Comparison of ENCODE assay signal across 24 mouse cellular contexts in genomic region chr5:22074971-22075370, GRCm38 (mm10).
DNase-seq lines count a peak whose midpoint lies in the region; ATAC-seq and TF ChIP-seq lines count a peak whose summit lies in the region.
"Had no signal": no experiment of that assay in that cellular context is flagged by ENCODE, and none has a peak within 500 bp of the region (broad histone marks: within the 10 kb centered on the region; RNA-seq: fewer than 3 reads in every experiment).

No protein-coding gene starts in this region.

- H3K27ac ChIP-seq in heart, adult 2 months, result no peak overlapping the region
- no peak overlapping the region; the same call in 1 of the 2 replicates for H3K27ac ChIP-seq in midbrain, embryonic 12.5 days (replicated peaks)
- no peak overlapping the region for H3K27ac ChIP-seq in midbrain, postnatal 0 days (ENCODE audit: low read depth, low read length)
- H3K27ac ChIP-seq in midbrain, embryonic 14.5 days (replicated peaks; ENCODE audit: low read depth, low read length), result 0 out of 2 replicates have a peak overlapping the region, but pooled peaks have one; percentile 26
- H3K27ac ChIP-seq: embryonic facial prominence, embryonic 10.5 days; embryonic facial prominence, embryonic 12.5 days; forebrain, embryonic 13.5 days; forebrain, embryonic 15.5 days had no signal

- WGBS in heart, adult 2 months, result 62% methylated on average over 5 of the region's 5 CpGs
- WGBS in midbrain, embryonic 12.5 days, result 60% methylated on average over 5 of the region's 5 CpGs
- WGBS in midbrain, postnatal 0 days, result 44% methylated on average over 5 of the region's 5 CpGs
- 46% methylated on average over 5 of the region's 5 CpGs for WGBS in midbrain, embryonic 14.5 days

- no peaks in the 10 kb centered on the region for H3K27me3 ChIP-seq in heart, adult 2 months (ENCODE audit: control insufficient read depth, insufficient read depth, low read length)
- no peaks in the 10 kb centered on the region for H3K27me3 ChIP-seq in midbrain, embryonic 12.5 days
- H3K27me3 ChIP-seq in midbrain, postnatal 0 days (ENCODE audit: insufficient read depth, low read length), result no peaks in the 10 kb centered on the region
- H3K27me3 ChIP-seq in midbrain, embryonic 14.5 days (ENCODE audit: control insufficient read depth, insufficient read depth, low read length), result no peaks in the 10 kb centered on the region
- H3K27me3 ChIP-seq: CH12.LX; embryonic facial prominence, embryonic 12.5 days; forebrain, embryonic 15.5 days; Patski had no signal

- H3K79me2 ChIP-seq in heart, adult 2 months (replicated peaks; ENCODE audit: control insufficient read depth, insufficient read depth, low read length), result no peaks in the 10 kb centered on the region

- TF ChIP-seq EP300 in heart, adult 2 months (IDR thresholded peaks at IDR 0.05; ENCODE audit: insufficient read depth, low read depth, low read length), result no peak

- H3K4me2 ChIP-seq in midbrain, embryonic 12.5 days (replicated peaks), result no peak overlapping the region
- no peak overlapping the region for H3K4me2 ChIP-seq in midbrain, postnatal 0 days (ENCODE audit: low read depth, low read length, poor library complexity, severe bottlenecking)
- no peak overlapping the region for H3K4me2 ChIP-seq in midbrain, embryonic 14.5 days (ENCODE audit: low read length)
- H3K4me2 ChIP-seq: embryonic facial prominence, embryonic 12.5 days; forebrain, embryonic 13.5 days; forebrain, embryonic 15.5 days had no signal

- intact Hi-C loops in heart, adult 2 months (cut with DNase I), result no loop called here

- peak; percentile 50 for DNase-seq in heart, adult 11 months
- DNase-seq in heart, adult 2 months, result no peak
- DNase-seq in midbrain, postnatal 0 days (ENCODE audit: low spot score), result no peak
- DNase-seq in midbrain, embryonic 14.5 days, result no peak
- no peak for DNase-seq in urinary bladder, postnatal 4 days (ENCODE audit: low spot score in 2 of 2)
- DNase-seq: adrenal gland, adult 8-10 months; adrenal gland, postnatal 14 days; adrenal gland, postnatal 36 days; B cell, adult 2 months; cerebellum, adult 11-12 months; cerebellum, adult 2 months; cerebellum, adult 9-10 months; cerebellum, postnatal 10 days; cerebellum, postnatal 25 days had no signal

- no peaks in the 10 kb centered on the region for H3K9me3 ChIP-seq in midbrain, embryonic 12.5 days
- H3K9me3 ChIP-seq in midbrain, postnatal 0 days (ENCODE audit: low read length), result no peaks in the 10 kb centered on the region
- H3K9me3 ChIP-seq in midbrain, embryonic 14.5 days (ENCODE audit: control insufficient read depth, low read length), result no peaks in the 10 kb centered on the region
- H3K9me3 ChIP-seq: embryonic facial prominence, embryonic 10.5 days; embryonic facial prominence, embryonic 12.5 days; forebrain, embryonic 13.5 days; forebrain, embryonic 15.5 days; G1E had no signal

- no peaks in the 10 kb centered on the region for H3K36me3 ChIP-seq in heart, adult 2 months (ENCODE audit: control insufficient read depth, insufficient read depth, low read length)
- H3K36me3 ChIP-seq in midbrain, embryonic 12.5 days, result no peaks in the 10 kb centered on the region
- no peaks in the 10 kb centered on the region for H3K36me3 ChIP-seq in midbrain, postnatal 0 days (ENCODE audit: insufficient read depth, low read length)
- H3K36me3 ChIP-seq in midbrain, embryonic 14.5 days (ENCODE audit: control insufficient read depth, insufficient read depth, low read length), result no peaks in the 10 kb centered on the region
- H3K36me3 ChIP-seq: embryonic facial prominence, embryonic 10.5 days; embryonic facial prominence, embryonic 12.5 days; forebrain, embryonic 15.5 days; G1E had no signal

- no peak overlapping the region for H3K4me3 ChIP-seq in heart, adult 2 months
- H3K4me3 ChIP-seq in midbrain, embryonic 12.5 days, result no peak overlapping the region
- no peak overlapping the region for H3K4me3 ChIP-seq in midbrain, postnatal 0 days (ENCODE audit: low read depth, low read length)
- H3K4me3 ChIP-seq in midbrain, embryonic 14.5 days (replicated peaks; ENCODE audit: low read depth, low read length), result no peak overlapping the region
- H3K4me3 ChIP-seq: embryonic facial prominence, embryonic 10.5 days; embryonic facial prominence, embryonic 12.5 days; forebrain, embryonic 13.5 days; forebrain, embryonic 15.5 days had no signal

- TF ChIP-seq CTCF in heart, adult 2 months (IDR thresholded peaks at IDR 0.05), result no peak
- no peak for TF ChIP-seq CTCF in midbrain, postnatal 0 days (IDR thresholded peaks at IDR 0.05)

- peak; percentile 47; the same call in 1 of the 2 replicates for ATAC-seq in midbrain, embryonic 12.5 days (ENCODE audit: low FRiP score, low read depth)
- no peak for ATAC-seq in midbrain, postnatal 0 days (ENCODE audit: low FRiP score)
- peak; percentile 48; the same call in 1 of the 2 replicates for ATAC-seq in midbrain, embryonic 14.5 days (ENCODE audit: low FRiP score, low TSS enrichment)
- ATAC-seq: activated CD4-positive, CD25-positive, alpha-beta regulatory T cell, adult 4 months; CD4-positive, CD25-positive, alpha-beta regulatory T cell, adult 4 months; forebrain, embryonic 13.5 days; forebrain, embryonic 15.5 days; Patski had no signal

- no peak for TF ChIP-seq POLR2A in heart, adult 2 months (IDR thresholded peaks at IDR 0.05; ENCODE audit: insufficient read depth, low read depth, low read length)

- H3K4me1 ChIP-seq in heart, adult 2 months (ENCODE audit: control insufficient read depth, insufficient read depth, low read length), result no peaks in the 10 kb centered on the region
- H3K4me1 ChIP-seq in midbrain, embryonic 12.5 days, result no peaks in the 10 kb centered on the region
- no peaks in the 10 kb centered on the region for H3K4me1 ChIP-seq in midbrain, postnatal 0 days (ENCODE audit: insufficient read depth, low read length)
- H3K4me1 ChIP-seq in midbrain, embryonic 14.5 days (ENCODE audit: control insufficient read depth, insufficient read depth, low read length), result no peaks in the 10 kb centered on the region
- H3K4me1 ChIP-seq: embryonic facial prominence, embryonic 10.5 days; embryonic facial prominence, embryonic 12.5 days; forebrain, embryonic 13.5 days; forebrain, embryonic 15.5 days had no signal

- no peak overlapping the region for H3K9ac ChIP-seq in heart, adult 2 months (ENCODE audit: low read depth, low read length)
- H3K9ac ChIP-seq in midbrain, embryonic 12.5 days (replicated peaks), result no peak overlapping the region
- H3K9ac ChIP-seq in midbrain, postnatal 0 days (replicated peaks; ENCODE audit: low read length, poor library complexity, severe bottlenecking), result no peak overlapping the region
- no peak overlapping the region for H3K9ac ChIP-seq in midbrain, embryonic 14.5 days (replicated peaks; ENCODE audit: low read length)
- H3K9ac ChIP-seq: embryonic facial prominence, embryonic 12.5 days; forebrain, embryonic 13.5 days; forebrain, embryonic 15.5 days had no signal
